Mouse (Mus musculus): ENCODE results near the gene Gm20403. TPM values are rescaled to one million over a fixed set of nuclear protein-coding genes. Genes with fewer than 3 reads are reported as not detected.

The Gm20403 gene
- polyA plus RNA-seq, 1 experiment from 2014 or later: not detected

DNA sequence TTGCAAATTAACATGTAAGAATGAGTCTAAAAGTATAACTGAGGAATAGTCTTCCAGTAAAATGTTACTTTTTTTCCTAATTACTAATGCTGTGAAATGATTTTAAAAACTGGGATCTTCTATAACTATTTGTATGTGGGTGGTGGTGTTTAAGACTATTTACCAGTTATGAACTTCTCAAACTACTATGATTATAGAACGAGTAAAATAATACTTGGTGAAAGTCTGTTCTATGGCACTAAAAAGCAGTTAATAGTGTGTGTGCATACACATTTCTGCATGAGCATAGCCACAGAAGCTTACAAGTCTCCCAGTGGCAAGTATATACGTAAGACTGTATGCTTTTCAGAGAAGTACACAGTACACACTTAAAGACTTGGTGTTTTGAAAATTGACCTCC is 827 bp upstream of the Gm20403 start:
- no peak overlapping the region for H3K27ac ChIP-seq
- no peaks in the 10 kb centered on the region for H3K9me3 ChIP-seq
- no peak overlapping the region for H3K9ac ChIP-seq
- H3K27me3 ChIP-seq: no peaks in the 10 kb centered on the region
- WGBS: 76% methylated on average over 2 of the region's 2 CpGs
- no peak overlapping the region for H3K4me3 ChIP-seq
- no peaks in the 10 kb centered on the region for H3K36me3 ChIP-seq
- ATAC-seq (ENCODE audit: low FRiP score, low read depth): no peak
- peaks cover 9% of the 10 kb centered on the region for H3K4me1 ChIP-seq
- H3K4me2 ChIP-seq (replicated peaks): no peak overlapping the region

GRCm38 (mm10) chr12:54985257-54986051 is 875 bp downstream of the Gm20403 start:
- peaks cover under 1% of the 10 kb centered on the region; the same call in 1 of the 2 replicates for H3K36me3 ChIP-seq
- H3K9me3 ChIP-seq: no peaks in the 10 kb centered on the region
- H3K4me2 ChIP-seq (replicated peaks): peak overlapping the region; percentile 88
- H3K27ac ChIP-seq: peak overlapping the region; percentile 87
- H3K27me3 ChIP-seq: no peaks in the 10 kb centered on the region
- peaks cover 9% of the 10 kb centered on the region for H3K4me1 ChIP-seq
- H3K9ac ChIP-seq: peak overlapping the region; percentile 92
- ATAC-seq (ENCODE audit: low FRiP score, low read depth): peak; percentile 52
- WGBS: under 1% methylated on average over 88 of the region's 117 CpGs
- peak overlapping the region; percentile 85 for H3K4me3 ChIP-seq

DNA sequence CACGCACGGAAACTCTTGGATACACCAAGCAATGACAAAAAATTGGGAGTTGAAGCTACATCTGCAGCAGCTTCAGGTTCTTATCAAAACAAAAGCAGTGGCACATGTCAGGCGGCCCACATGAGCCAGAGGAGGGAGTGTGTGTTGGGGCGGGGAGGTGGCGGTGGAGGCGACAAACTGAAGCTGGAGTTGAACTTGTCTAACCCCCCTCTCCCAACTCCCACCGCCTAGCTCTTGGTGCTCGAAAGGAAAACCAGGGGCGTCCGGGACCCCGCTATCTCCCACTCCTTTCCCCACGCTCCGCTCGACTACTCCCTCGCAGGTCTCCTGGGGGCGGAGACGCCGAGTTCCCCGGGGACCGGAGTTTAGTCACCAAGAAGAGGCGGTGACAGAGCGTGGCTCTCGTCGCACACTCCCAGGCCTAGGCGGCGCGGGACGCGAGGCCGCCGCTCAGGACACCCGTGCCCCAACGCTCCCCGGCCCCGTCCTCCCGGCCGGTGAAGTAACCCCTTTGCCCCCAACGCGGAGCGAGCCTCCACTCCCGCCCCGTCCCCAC is 1.6 kb downstream of the Gm20403 start:
- peak overlapping the region; percentile 92 for H3K9ac ChIP-seq
- H3K4me1 ChIP-seq: peaks cover 9% of the 10 kb centered on the region
- H3K9me3 ChIP-seq: no peaks in the 10 kb centered on the region
- peak; percentile 62 for ATAC-seq (ENCODE audit: low FRiP score, low read depth)
- peak overlapping the region; percentile 88 for H3K4me2 ChIP-seq (replicated peaks)
- H3K27ac ChIP-seq: peak overlapping the region; percentile 87
- H3K4me3 ChIP-seq: peak overlapping the region; percentile 85
- H3K27me3 ChIP-seq: no peaks in the 10 kb centered on the region
- WGBS: under 1% methylated on average over 42 of the region's 42 CpGs
- H3K36me3 ChIP-seq: peaks cover 6% of the 10 kb centered on the region

DNA sequence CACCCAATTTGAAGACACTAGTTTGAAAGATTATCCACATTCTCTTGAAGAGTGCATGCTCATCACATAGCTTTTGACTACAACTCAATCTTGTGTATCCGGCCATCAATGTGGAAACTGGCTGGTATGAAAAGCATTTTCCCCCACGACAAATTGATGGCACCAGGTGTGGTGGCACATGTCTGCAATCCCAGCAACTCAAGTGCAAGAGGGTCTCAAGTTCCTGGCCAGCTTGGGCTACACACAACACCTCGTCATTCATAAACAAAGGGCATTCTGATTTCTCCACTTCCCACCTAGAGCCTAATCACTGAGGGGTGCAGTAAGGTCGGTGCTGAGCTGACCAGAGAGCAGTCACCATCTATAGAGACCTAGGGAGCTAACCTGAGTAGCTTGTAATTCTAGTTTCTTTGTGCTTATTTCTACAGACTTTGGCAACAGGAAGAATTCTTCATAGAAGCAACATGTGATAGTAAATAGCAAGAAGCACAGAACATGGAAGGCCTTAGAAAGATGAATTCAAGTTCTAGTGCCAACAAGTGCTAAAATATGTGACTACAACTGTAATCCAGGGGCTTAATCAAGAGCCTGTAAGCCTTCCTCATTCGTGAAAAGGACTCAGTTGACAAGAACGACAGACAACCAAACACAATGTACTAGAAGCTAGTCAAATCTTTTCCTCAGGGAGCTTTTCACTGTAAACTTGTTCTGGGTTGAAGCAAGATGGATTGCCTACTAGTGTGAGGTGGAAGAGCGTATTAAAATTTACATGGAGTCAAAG is 3.2 kb downstream of the Gm20403 start:
- Histone ChIP-seq H3K4me1 (peaks cover 9% of the 10 kb centered on the region), H3K9ac (no peak overlapping the region), H3K9me3 (no peaks in the 10 kb centered on the region), H3K36me3 (peaks cover 6% of the 10 kb centered on the region), H3K4me2 (replicated peaks) (no peak overlapping the region), H3K4me3 (no peak overlapping the region), H3K27ac (no peak overlapping the region), H3K27me3 (no peaks in the 10 kb centered on the region)
- 80% methylated on average over 7 of the region's 7 CpGs for WGBS
- no peak for ATAC-seq (ENCODE audit: low FRiP score, low read depth)

GRCm38 (mm10) chr12:54981962-54982361 is 4.4 kb downstream of the Gm20403 start:
- H3K4me3 ChIP-seq: no peak overlapping the region
- no peak overlapping the region for H3K4me2 ChIP-seq (replicated peaks)
- no peak overlapping the region for H3K27ac ChIP-seq
- no peaks in the 10 kb centered on the region for H3K27me3 ChIP-seq
- peaks cover 9% of the 10 kb centered on the region for H3K4me1 ChIP-seq
- no peak overlapping the region for H3K9ac ChIP-seq
- WGBS: 81% methylated on average over 6 of the region's 6 CpGs
- H3K36me3 ChIP-seq: peaks cover 6% of the 10 kb centered on the region
- no peaks in the 10 kb centered on the region for H3K9me3 ChIP-seq
- ATAC-seq (ENCODE audit: low FRiP score, low read depth): no peak

DNA sequence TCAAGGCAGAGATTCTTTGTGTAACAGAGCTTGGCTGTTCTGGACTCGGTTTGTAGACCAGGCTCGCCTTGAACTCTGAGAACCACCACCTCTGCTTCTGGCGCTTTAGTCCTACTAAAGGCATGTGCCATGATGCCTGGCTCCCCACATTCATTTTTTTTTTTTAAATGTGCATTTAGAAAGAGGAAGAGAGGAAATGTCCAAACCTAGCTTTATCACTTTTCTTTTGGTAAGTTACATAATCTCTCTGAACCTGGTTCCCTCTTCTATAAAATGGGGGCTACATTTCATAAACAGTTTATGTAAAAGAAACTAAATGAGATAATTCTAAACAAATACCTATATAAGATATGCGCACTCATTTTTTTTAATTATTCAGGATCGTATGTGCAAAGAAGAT is 5.4 kb downstream of the Gm20403 start:
- no peaks in the 10 kb centered on the region for H3K9me3 ChIP-seq
- peaks cover 16% of the 10 kb centered on the region for H3K4me1 ChIP-seq
- WGBS: 92% methylated on average over 5 of the region's 5 CpGs
- no peak overlapping the region for H3K4me2 ChIP-seq (replicated peaks)
- no peak overlapping the region for H3K27ac ChIP-seq
- ATAC-seq (ENCODE audit: low FRiP score, low read depth): no peak
- no peak overlapping the region for H3K9ac ChIP-seq
- H3K36me3 ChIP-seq: peaks cover 6% of the 10 kb centered on the region
- no peak overlapping the region for H3K4me3 ChIP-seq
- no peaks in the 10 kb centered on the region for H3K27me3 ChIP-seq

- no peaks in the 10 kb centered on the region for H3K27me3 ChIP-seq
- H3K4me3 ChIP-seq: no peak overlapping the region
- H3K36me3 ChIP-seq: peaks cover 6% of the 10 kb centered on the region
- peaks cover 19% of the 10 kb centered on the region for H3K4me1 ChIP-seq
- no peak overlapping the region for H3K27ac ChIP-seq
- H3K9ac ChIP-seq: no peak overlapping the region
- no peak overlapping the region for H3K4me2 ChIP-seq (replicated peaks)
- H3K9me3 ChIP-seq: no peaks in the 10 kb centered on the region
- 78% methylated on average over 6 of the region's 6 CpGs for WGBS
- ATAC-seq (ENCODE audit: low FRiP score, low read depth): no peak
Measured at GRCm38 (mm10) chr12:54980532-54980931, 5.8 kb downstream of the Gm20403 start.

GRCm38 (mm10) chr12:54969033-54969432 is 17.3 kb downstream of the Gm20403 start:
- Histone ChIP-seq H3K27me3 (no peaks in the 10 kb centered on the region), H3K4me2 (replicated peaks) (no peak overlapping the region), H3K4me3 (no peak overlapping the region), H3K9me3 (no peaks in the 10 kb centered on the region), H3K27ac (no peak overlapping the region), H3K4me1 (no peaks in the 10 kb centered on the region), H3K9ac (no peak overlapping the region), H3K36me3 (peaks cover 37% of the 10 kb centered on the region)
- ATAC-seq (ENCODE audit: low FRiP score, low read depth): no peak
- WGBS: 78% methylated on average over 3 of the region's 3 CpGs

DNA sequence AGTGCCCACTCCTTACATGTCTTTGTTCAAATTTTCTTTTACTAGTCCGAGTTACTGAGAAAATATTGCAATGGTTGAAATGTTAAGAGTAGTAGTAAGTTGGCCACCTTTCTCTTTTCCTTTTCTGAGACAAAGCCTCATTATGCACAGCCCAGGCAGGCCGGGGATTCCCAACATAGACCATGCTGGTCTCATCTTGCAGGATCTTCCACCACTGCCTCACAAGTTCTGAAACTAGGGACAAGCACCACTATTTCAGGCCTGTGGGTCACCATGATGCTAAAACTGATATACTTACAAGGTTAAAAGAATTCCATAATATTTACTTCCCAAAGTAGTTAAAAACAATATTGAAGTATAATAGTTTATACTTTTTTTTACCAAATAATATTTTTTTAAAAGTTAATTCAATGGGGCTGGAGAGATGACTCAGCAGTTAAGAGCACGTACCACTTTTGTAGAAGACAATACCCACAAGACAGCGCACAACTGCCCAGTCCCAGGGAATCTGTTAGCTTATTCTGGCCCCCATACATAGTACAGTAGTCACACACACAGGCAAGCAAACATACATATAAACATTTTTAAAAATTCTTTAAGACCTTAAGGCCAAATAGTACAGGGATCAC is 20.7 kb downstream of the Gm20403 start:
- no peaks in the 10 kb centered on the region for H3K27me3 ChIP-seq
- H3K9me3 ChIP-seq: no peaks in the 10 kb centered on the region
- H3K4me1 ChIP-seq: no peaks in the 10 kb centered on the region
- H3K9ac ChIP-seq: no peak overlapping the region
- H3K4me3 ChIP-seq: no peak overlapping the region
- 98% methylated on average over 4 of the region's 4 CpGs for WGBS
- H3K36me3 ChIP-seq: peaks cover 26% of the 10 kb centered on the region
- no peak overlapping the region for H3K4me2 ChIP-seq (replicated peaks)
- H3K27ac ChIP-seq: no peak overlapping the region
- ATAC-seq (ENCODE audit: low FRiP score, low read depth): no peak

GRCm38 (mm10) chr12:54959569-54959968 is 26.8 kb downstream of the Gm20403 start:
- H3K4me1 ChIP-seq: no peaks in the 10 kb centered on the region
- peaks cover 15% of the 10 kb centered on the region for H3K36me3 ChIP-seq
- H3K27ac ChIP-seq: no peak overlapping the region
- no peak overlapping the region for H3K4me2 ChIP-seq (replicated peaks)
- no peak for ATAC-seq (ENCODE audit: low FRiP score, low read depth)
- WGBS: 77% methylated on average over 2 of the region's 2 CpGs
- no peaks in the 10 kb centered on the region for H3K27me3 ChIP-seq
- no peak overlapping the region for H3K4me3 ChIP-seq
- no peak overlapping the region for H3K9ac ChIP-seq
- no peaks in the 10 kb centered on the region for H3K9me3 ChIP-seq

DNA sequence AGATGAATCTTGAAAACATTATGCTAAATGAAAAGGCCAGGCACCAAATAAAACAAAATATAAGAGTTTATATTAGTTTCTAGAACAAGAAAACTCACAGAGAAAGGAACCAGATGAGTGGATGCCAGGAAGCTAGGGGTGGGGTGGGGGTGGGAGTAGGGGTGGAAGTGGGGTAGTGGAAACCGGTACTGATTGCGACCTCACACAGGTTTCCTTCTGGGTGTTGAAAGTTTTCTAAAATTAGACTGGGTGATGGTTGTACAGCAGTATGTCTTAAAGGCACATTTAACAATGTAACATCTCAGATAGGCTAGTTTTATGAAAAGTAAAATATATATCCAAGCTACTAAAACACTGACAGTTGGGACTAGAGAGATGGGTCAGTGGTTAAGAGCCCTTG is 29.4 kb downstream of the Gm20403 start:
- H3K36me3 ChIP-seq: peaks cover 16% of the 10 kb centered on the region
- no peak overlapping the region for H3K9ac ChIP-seq
- 86% methylated on average over 2 of the region's 2 CpGs for WGBS
- no peak for ATAC-seq (ENCODE audit: low FRiP score, low read depth)
- H3K4me3 ChIP-seq: no peak overlapping the region
- H3K4me1 ChIP-seq: no peaks in the 10 kb centered on the region
- no peaks in the 10 kb centered on the region for H3K9me3 ChIP-seq
- no peaks in the 10 kb centered on the region for H3K27me3 ChIP-seq
- no peak overlapping the region for H3K4me2 ChIP-seq (replicated peaks)
- H3K27ac ChIP-seq: no peak overlapping the region

DNA sequence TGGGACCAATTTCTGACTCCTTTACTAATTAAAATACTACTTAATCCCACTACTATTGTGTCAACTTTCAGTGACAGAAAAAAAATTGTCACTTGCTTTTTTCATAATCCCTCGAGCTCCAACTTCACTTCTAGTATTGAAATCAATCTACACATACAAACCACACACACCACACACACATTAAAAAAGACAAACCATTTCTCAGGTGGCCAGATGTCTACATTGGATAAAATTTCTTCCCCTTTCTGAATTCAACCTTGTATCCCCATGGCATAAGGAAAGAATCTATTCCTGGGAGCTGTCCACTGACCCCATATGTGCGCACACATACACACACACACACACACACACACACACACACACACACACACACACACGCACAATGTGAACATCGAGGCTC is 29.9 kb downstream of the Gm20403 start:
- no peak overlapping the region for H3K4me2 ChIP-seq (replicated peaks)
- no peak for ATAC-seq (ENCODE audit: low FRiP score, low read depth)
- H3K36me3 ChIP-seq: peaks cover 16% of the 10 kb centered on the region
- no peak overlapping the region for H3K9ac ChIP-seq
- H3K27ac ChIP-seq: no peak overlapping the region
- H3K4me1 ChIP-seq: no peaks in the 10 kb centered on the region
- H3K9me3 ChIP-seq: no peaks in the 10 kb centered on the region
- H3K4me3 ChIP-seq: no peak overlapping the region
- H3K27me3 ChIP-seq: no peaks in the 10 kb centered on the region
- 88% methylated on average over 4 of the region's 4 CpGs for WGBS
